Mouse (Mus musculus): ENCODE measurements around the gene Trappc6b. TPM values are rescaled to one million over a fixed set of nuclear protein-coding genes. Genes with fewer than 3 reads are reported as not detected.

Gene Trappc6b
- polyA plus RNA-seq, 1 experiment from 2014 or later = 164 TPM

GRCm38 (mm10) chr12:59011844-59012709 lies 49.2 kb downstream of the Trappc6b start, which contains the start of gene Sec23a:
Gene Sec23a, minus strand, starts transcription at chr12:59012017.
- H3K4me2 ChIP-seq (ENCODE audit: low read length) = peak within 1 kb of the TSS; percentile 93
- peaks cover under 1% of the 10 kb centered on the region for H3K36me3 ChIP-seq (ENCODE audit: control insufficient read depth, insufficient read depth)
- no peaks in the 10 kb centered on the region for H3K9me3 ChIP-seq (ENCODE audit: control insufficient read depth, low read length)
- peaks cover 35% of the 10 kb centered on the region for H3K4me1 ChIP-seq (replicated peaks; ENCODE audit: control insufficient read depth, insufficient read depth, low read length)
- peak within 1 kb of the TSS; percentile 78 for H3K9ac ChIP-seq (replicated peaks; ENCODE audit: low read depth, low read length)
- H3K4me3 ChIP-seq (replicated peaks; ENCODE audit: low read length) = peak within 1 kb of the TSS; percentile 94
- WGBS = under 1% methylated on average over 48 of the region's 48 CpGs
- peak; percentile 95 for ATAC-seq
- H3K27ac ChIP-seq (ENCODE audit: low read length) = peak within 1 kb of the TSS; percentile 82
- H3K27me3 ChIP-seq (replicated peaks; ENCODE audit: control insufficient read depth, insufficient read depth, low read length) = no peaks in the 10 kb centered on the region

DNA sequence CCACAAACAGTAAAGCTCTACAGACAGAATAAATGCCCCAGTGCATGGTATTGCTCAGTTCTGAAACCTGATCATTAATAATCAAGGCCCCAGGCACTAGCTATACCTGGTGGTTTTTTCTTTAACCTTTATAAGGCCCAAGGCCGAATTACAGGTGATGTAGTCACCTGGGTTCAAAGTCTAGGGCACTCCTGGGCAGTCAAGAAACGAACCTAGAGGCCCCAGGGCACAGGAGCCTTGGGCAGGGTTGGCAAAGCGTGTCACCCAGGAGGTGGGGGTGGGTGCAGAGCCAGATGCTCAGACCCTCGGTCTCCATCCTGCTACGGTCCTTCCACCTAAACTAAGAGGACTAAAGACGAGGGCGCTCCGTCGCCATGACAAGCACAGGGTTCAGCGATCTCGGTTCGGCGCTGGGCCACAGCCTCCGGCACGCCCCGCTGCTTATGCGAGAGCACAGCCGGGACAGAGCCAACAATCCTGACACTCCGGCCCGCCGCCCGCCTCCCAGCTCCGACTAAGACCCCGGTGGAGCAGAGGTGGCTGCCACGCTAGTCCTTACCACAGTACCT lies 49.9 kb downstream of the Trappc6b start:
- peak overlapping the region; percentile 93 for H3K4me2 ChIP-seq (ENCODE audit: low read length)
- no peaks in the 10 kb centered on the region for H3K9me3 ChIP-seq (ENCODE audit: control insufficient read depth, low read length)
- no peaks in the 10 kb centered on the region for H3K27me3 ChIP-seq (replicated peaks; ENCODE audit: control insufficient read depth, insufficient read depth, low read length)
- H3K4me3 ChIP-seq (replicated peaks; ENCODE audit: low read length) = peak overlapping the region; percentile 94
- H3K36me3 ChIP-seq (ENCODE audit: control insufficient read depth, insufficient read depth) = peaks cover 6% of the 10 kb centered on the region
- H3K27ac ChIP-seq (ENCODE audit: low read length) = peak overlapping the region; percentile 82
- H3K4me1 ChIP-seq (replicated peaks; ENCODE audit: control insufficient read depth, insufficient read depth, low read length) = peaks cover 35% of the 10 kb centered on the region
- under 1% methylated on average over 25 of the region's 25 CpGs for WGBS
- peak overlapping the region; percentile 78 for H3K9ac ChIP-seq (replicated peaks; ENCODE audit: low read depth, low read length)
- no peak for ATAC-seq

- Histone ChIP-seq H3K27ac (ENCODE audit: low read length) (no peak overlapping the region), H3K4me2 (ENCODE audit: low read length) (peak overlapping the region; percentile 93), H3K36me3 (ENCODE audit: control insufficient read depth, insufficient read depth) (peaks cover 13% of the 10 kb centered on the region), H3K4me3 (replicated peaks; ENCODE audit: low read length) (no peak overlapping the region; the same call in 1 of the 2 replicates), H3K27me3 (replicated peaks; ENCODE audit: control insufficient read depth, insufficient read depth, low read length) (no peaks in the 10 kb centered on the region), H3K9ac (replicated peaks; ENCODE audit: low read depth, low read length) (no peak overlapping the region), H3K9me3 (ENCODE audit: control insufficient read depth, low read length) (no peaks in the 10 kb centered on the region), H3K4me1 (replicated peaks; ENCODE audit: control insufficient read depth, insufficient read depth, low read length) (peaks cover 35% of the 10 kb centered on the region)
- 64% methylated on average over 2 of the region's 2 CpGs for WGBS
- no peak for ATAC-seq
Observed at GRCm38 (mm10) chr12:59010482-59010881, 50.8 kb downstream of the Trappc6b start.

Other genes starting within 250 kb of the Trappc6b start
- 105 and 121 TPM in 2 replicates for gene Sec23a, start 49.5 kb downstream of the Trappc6b start, polyA plus RNA-seq (2015; fragmentation: Nextera tagmentation; extraction: Ambion mirVana)
- gene Gemin2, start 48.1 kb downstream of the Trappc6b start, polyA plus RNA-seq (2015; fragmentation: Nextera tagmentation; extraction: Ambion mirVana) = 14.7 and 15.2 TPM in 2 replicates
- 93.7 and 94.9 TPM in 2 replicates for gene Pnn, start 5.4 kb upstream of the Trappc6b start, polyA plus RNA-seq (2015; fragmentation: Nextera tagmentation; extraction: Ambion mirVana)
- 33.0 and 41.5 TPM in 2 replicates for gene Mia2, start 34.3 kb upstream of the Trappc6b start, polyA plus RNA-seq (2015; fragmentation: Nextera tagmentation; extraction: Ambion mirVana)
- 9.2 and 9.8 TPM in 2 replicates for gene Fbxo33, start 158.3 kb upstream of the Trappc6b start, polyA plus RNA-seq (2015; fragmentation: Nextera tagmentation; extraction: Ambion mirVana)